ENCODE assay signal across 8 mouse cellular contexts in the genomic region with DNA sequence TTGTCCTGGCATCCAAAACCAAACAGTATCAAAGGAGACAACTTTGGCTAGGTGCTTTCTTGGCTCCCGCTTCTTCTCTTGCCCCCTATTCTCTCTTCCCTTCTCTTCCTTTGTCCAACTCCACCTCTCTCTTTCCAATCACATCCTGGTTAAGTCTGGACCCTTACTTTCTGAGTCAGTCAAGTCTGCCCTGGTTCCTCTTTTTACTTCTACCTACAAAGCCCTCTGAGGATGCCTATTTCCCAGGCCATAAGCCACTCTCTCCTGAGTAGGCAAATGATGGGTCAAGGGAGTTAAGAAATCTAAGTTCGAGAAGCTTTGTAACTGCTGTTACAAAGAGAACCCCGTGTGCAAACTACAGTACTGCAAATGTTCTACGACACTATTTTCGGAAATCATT. TPM values are rescaled to one million over a fixed set of nuclear protein-coding genes. Genes with fewer than 3 reads are reported as not detected.
DNase-seq lines count a peak whose midpoint lies in the region; ATAC-seq and TF ChIP-seq lines count a peak whose summit lies in the region.

No protein-coding gene starts in this region.

- H3K9me3 ChIP-seq in embryonic facial prominence, embryonic 13.5 days: no peaks in the 10 kb centered on the region
- H3K9me3 ChIP-seq in intestine, postnatal 0 days (ENCODE audit: control insufficient read depth): peaks cover 3% of the 10 kb centered on the region; the same call in 1 of the 2 replicates
- peaks cover 3% of the 10 kb centered on the region; the same call in 1 of the 2 replicates for H3K9me3 ChIP-seq in neural tube, embryonic 14.5 days (ENCODE audit: control insufficient read depth, low read length)

- peaks cover 4% of the 10 kb centered on the region; the same call in 1 of the 2 replicates for H3K36me3 ChIP-seq in liver, adult 2 months (ENCODE audit: control insufficient read depth, insufficient read depth, low read length)
- peaks cover 17% of the 10 kb centered on the region for H3K36me3 ChIP-seq in embryonic facial prominence, embryonic 13.5 days
- peaks cover 3% of the 10 kb centered on the region for H3K36me3 ChIP-seq in intestine, postnatal 0 days (ENCODE audit: control insufficient read depth, insufficient read depth)
- peaks cover 7% of the 10 kb centered on the region; the same call in 1 of the 2 replicates for H3K36me3 ChIP-seq in neural tube, embryonic 14.5 days (ENCODE audit: control insufficient read depth, insufficient read depth, low read length)

- peaks cover 6% of the 10 kb centered on the region; the same call in 1 of the 2 replicates for H3K79me2 ChIP-seq in liver, adult 2 months (ENCODE audit: control insufficient read depth, insufficient read depth, low read length)

- ATAC-seq in embryonic facial prominence, embryonic 13.5 days (ENCODE audit: insufficient number of reproducible peaks, insufficient read depth, low FRiP score, low TSS enrichment, low read depth): no peak
- no peak for ATAC-seq in intestine, postnatal 0 days
- ATAC-seq in neural tube, embryonic 14.5 days (ENCODE audit: low read depth): peak; percentile 16; the same call in 1 of the 2 replicates
- no peak for ATAC-seq in monocyte, adult 5-6 weeks (replicated peaks; ENCODE audit: insufficient number of reproducible peaks, low FRiP score, low TSS enrichment, poor library complexity, severe bottlenecking)

- TF ChIP-seq CTCF in liver, adult 2 months (IDR thresholded peaks at IDR 0.05; ENCODE audit: low read depth, low read length): no peak
- no peak for TF ChIP-seq CTCF in intestine, postnatal 0 days (IDR thresholded peaks at IDR 0.05; ENCODE audit: low read depth)

- H3K27me3 ChIP-seq in liver, adult 2 months (ENCODE audit: control insufficient read depth, insufficient read depth, low read length): no peaks in the 10 kb centered on the region
- H3K27me3 ChIP-seq in embryonic facial prominence, embryonic 13.5 days: no peaks in the 10 kb centered on the region
- no peaks in the 10 kb centered on the region for H3K27me3 ChIP-seq in intestine, postnatal 0 days (replicated peaks; ENCODE audit: control insufficient read depth, insufficient read depth, low read length)
- H3K27me3 ChIP-seq in neural tube, embryonic 14.5 days (ENCODE audit: control insufficient read depth, insufficient read depth, low read length): no peaks in the 10 kb centered on the region

- peak; percentile 9 for DNase-seq in liver, adult 2 months (ENCODE audit: extremely low read depth, low read depth, low spot score)
- DNase-seq in liver: no peak
- no peak for DNase-seq in kidney, postnatal 14 days
- no peak for DNase-seq in thymus, postnatal 0 days (ENCODE audit: low spot score)

- peak overlapping the region; percentile 53 for H3K9ac ChIP-seq in liver, adult 2 months (ENCODE audit: low read depth, low read length)
- peak overlapping the region; percentile 74 for H3K9ac ChIP-seq in embryonic facial prominence, embryonic 13.5 days
- H3K9ac ChIP-seq in intestine, postnatal 0 days (ENCODE audit: low read depth, low read length): peak overlapping the region; percentile 71; the same call in 1 of the 2 replicates
- peak overlapping the region; percentile 32; the same call in 1 of the 2 replicates for H3K9ac ChIP-seq in neural tube, embryonic 14.5 days (replicated peaks; ENCODE audit: low read depth, low read length)

- no peak for TF ChIP-seq POLR2A in liver, adult 2 months (IDR thresholded peaks at IDR 0.05; ENCODE audit: extremely low read depth, insufficient read depth, low read length)

- peak overlapping the region; percentile 62 for H3K4me2 ChIP-seq in embryonic facial prominence, embryonic 13.5 days
- peak overlapping the region; percentile 72 for H3K4me2 ChIP-seq in intestine, postnatal 0 days (replicated peaks; ENCODE audit: low read depth)
- peak overlapping the region; percentile 53 for H3K4me2 ChIP-seq in neural tube, embryonic 14.5 days (ENCODE audit: low read depth, low read length)

- H3K4me3 ChIP-seq in liver, adult 2 months (ENCODE audit: insufficient read depth, low read depth, low read length): peak overlapping the region; percentile 73
- peak overlapping the region; percentile 55 for H3K4me3 ChIP-seq in embryonic facial prominence, embryonic 13.5 days
- H3K4me3 ChIP-seq in intestine, postnatal 0 days (ENCODE audit: low read depth, low read length): peak overlapping the region; percentile 57
- peak overlapping the region; percentile 50 for H3K4me3 ChIP-seq in neural tube, embryonic 14.5 days (ENCODE audit: low read depth, low read length)

- no peak overlapping the region for H3K27ac ChIP-seq in liver, adult 2 months (replicated peaks; ENCODE audit: insufficient read depth, low read depth, low read length)
- no peak overlapping the region for H3K27ac ChIP-seq in embryonic facial prominence, embryonic 13.5 days
- H3K27ac ChIP-seq in intestine, postnatal 0 days (ENCODE audit: low read depth, low read length): no peak overlapping the region
- H3K27ac ChIP-seq in neural tube, embryonic 14.5 days (ENCODE audit: low read depth, low read length): no peak overlapping the region

- peaks cover 3% of the 10 kb centered on the region; the same call in 1 of the 2 replicates for H3K4me1 ChIP-seq in liver, adult 2 months (ENCODE audit: control insufficient read depth, insufficient read depth, low read length)
- H3K4me1 ChIP-seq in embryonic facial prominence, embryonic 13.5 days: peaks cover 16% of the 10 kb centered on the region
- no peaks in the 10 kb centered on the region for H3K4me1 ChIP-seq in intestine, postnatal 0 days (replicated peaks; ENCODE audit: control insufficient read depth, insufficient read depth, low read length)
- H3K4me1 ChIP-seq in neural tube, embryonic 14.5 days (ENCODE audit: control insufficient read depth, insufficient read depth, low read length): peaks cover 9% of the 10 kb centered on the region; the same call in 1 of the 2 replicates

- WGBS in liver, adult 2 months: 19% methylated on average over 5 of the region's 5 CpGs
- WGBS in embryonic facial prominence, embryonic 13.5 days: 27% methylated on average over 5 of the region's 5 CpGs
- WGBS in intestine, postnatal 0 days: 26% methylated on average over 5 of the region's 5 CpGs
- WGBS in neural tube, embryonic 14.5 days: 28% methylated on average over 5 of the region's 5 CpGs

RNA-seq across cellular contexts. Expression of gene Zfp944, which starts 0.6 kb away (rescaled TPM):
- total RNA-seq in liver, adult 2 months (2014; rRNA removed): 5.6 and 6.3 TPM in 2 replicates
- polyA plus RNA-seq in liver, adult 2 months (2012; rRNA removed): 2.8 and 2.9 TPM in 2 replicates
- polyA plus RNA-seq in embryonic facial prominence, embryonic 13.5 days (2015; fragmentation: Nextera tagmentation; extraction: Ambion mirVana): 14.6 and 14.8 TPM in 2 replicates
- 9.6 TPM in 2 replicates for polyA plus RNA-seq in intestine, postnatal 0 days (2015; fragmentation: Nextera tagmentation; extraction: Ambion mirVana)
- 13.5 and 14.2 TPM in 2 replicates for polyA plus RNA-seq in neural tube, embryonic 14.5 days (2014; fragmentation: Nextera tagmentation; extraction: Ambion mirVana)
- 17.9 to 24.0 TPM (median 19.1 TPM) in 3 replicates for total RNA-seq in monocyte, adult 5-6 weeks (2017)
- 15.6 and 17.3 TPM in 2 replicates for polyA plus RNA-seq in thymus, postnatal 0 days (2015; fragmentation: Nextera tagmentation; extraction: Ambion mirVana)

RNA-seq across cellular contexts. Expression of gene Zfp758, which starts 0.7 kb away (rescaled TPM):
- 5.2 and 6.9 TPM in 2 replicates for total RNA-seq in liver, adult 2 months (2014; rRNA removed)
- 0.44 and 0.46 TPM in 2 replicates for polyA plus RNA-seq in liver, adult 2 months (2012; rRNA removed)
- polyA plus RNA-seq in embryonic facial prominence, embryonic 13.5 days (2015; fragmentation: Nextera tagmentation; extraction: Ambion mirVana): 9.3 and 9.6 TPM in 2 replicates
- 5.7 and 7.6 TPM in 2 replicates for polyA plus RNA-seq in intestine, postnatal 0 days (2015; fragmentation: Nextera tagmentation; extraction: Ambion mirVana)
- 10.4 and 11.4 TPM in 2 replicates for polyA plus RNA-seq in neural tube, embryonic 14.5 days (2014; fragmentation: Nextera tagmentation; extraction: Ambion mirVana)
- 24.0 to 41.6 TPM (median 26.1 TPM) in 3 replicates for total RNA-seq in monocyte, adult 5-6 weeks (2017)
- 13.7 and 14.7 TPM in 2 replicates for polyA plus RNA-seq in thymus, postnatal 0 days (2015; fragmentation: Nextera tagmentation; extraction: Ambion mirVana)

RNA-seq across cellular contexts. Expression of gene CT030661.1, which starts 45.9 kb away (rescaled TPM):
- 5.4 and 7.0 TPM in 2 replicates for total RNA-seq in liver, adult 2 months (2014; rRNA removed)
- 0.52 and 0.54 TPM in 2 replicates for polyA plus RNA-seq in liver, adult 2 months (2012; rRNA removed)
- 11.8 and 13.9 TPM in 2 replicates for polyA plus RNA-seq in embryonic facial prominence, embryonic 13.5 days (2015; fragmentation: Nextera tagmentation; extraction: Ambion mirVana)
- 11.3 and 12.4 TPM in 2 replicates for polyA plus RNA-seq in intestine, postnatal 0 days (2015; fragmentation: Nextera tagmentation; extraction: Ambion mirVana)
- polyA plus RNA-seq in neural tube, embryonic 14.5 days (2014; fragmentation: Nextera tagmentation; extraction: Ambion mirVana): 14.0 and 15.8 TPM in 2 replicates
- total RNA-seq in monocyte, adult 5-6 weeks (2017): 23.9 to 32.3 TPM (median 24.3 TPM) in 3 replicates
- 12.4 and 13.6 TPM in 2 replicates for polyA plus RNA-seq in thymus, postnatal 0 days (2015; fragmentation: Nextera tagmentation; extraction: Ambion mirVana)
